Mouse (Mus musculus) NIH3T3 (cell line): ENCODE results near the gene Aifm1.
"Not testable (repeated sequence)": the region's sequence is repeated elsewhere in the genome, so short reads cannot be mapped to it uniquely, and the experiment has no call there.

Source experiments
- DNase-seq: peaks from one replicate; pipeline ENCODE4 v3.0.0-alpha.2; 2012; ENCODE audit warnings: low read depth

The Aifm1 gene

DNA sequence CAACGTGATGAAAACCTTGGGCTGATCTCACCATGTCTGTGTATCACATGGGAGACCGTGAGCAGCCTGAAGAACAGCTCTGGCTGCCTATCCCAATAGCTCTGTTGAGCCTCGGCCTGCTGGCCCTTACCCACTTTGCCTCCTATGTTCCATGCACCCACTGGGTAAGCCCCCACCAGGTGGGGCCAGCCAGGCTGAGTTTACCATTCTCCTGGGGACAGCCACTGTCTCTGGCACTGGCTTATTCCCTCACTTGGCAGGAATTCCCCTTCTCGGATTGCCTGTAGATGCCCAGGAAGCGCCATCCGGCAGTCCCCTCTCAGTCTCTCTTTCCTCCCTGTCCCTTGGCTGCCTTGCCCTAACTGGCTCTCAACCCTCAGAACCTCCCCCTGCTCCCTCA lies 56.4 kb downstream of the Aifm1 start:
- DNase-seq = no peak

DNA sequence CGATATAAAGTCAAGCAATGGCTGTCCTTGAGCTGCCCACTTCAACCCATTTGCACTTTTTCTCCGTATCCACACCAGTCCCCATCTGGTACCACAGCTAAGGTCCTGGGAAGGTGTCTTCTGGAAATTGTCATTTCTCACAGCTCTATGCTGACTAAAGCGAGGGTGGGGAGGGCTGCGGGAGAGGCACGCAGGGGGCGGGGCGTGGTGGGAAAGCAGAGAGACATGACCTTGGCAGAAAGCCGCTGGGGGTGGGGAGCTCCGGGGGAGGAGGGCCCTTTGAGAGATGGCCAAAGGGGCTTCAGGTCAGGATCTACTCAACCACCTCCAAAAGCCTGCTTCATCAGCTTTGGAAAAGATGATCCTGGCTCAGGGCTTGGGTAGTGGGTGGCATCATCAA lies 58.3 kb downstream of the Aifm1 start:
- DNase-seq = peak; percentile 44

DNA sequence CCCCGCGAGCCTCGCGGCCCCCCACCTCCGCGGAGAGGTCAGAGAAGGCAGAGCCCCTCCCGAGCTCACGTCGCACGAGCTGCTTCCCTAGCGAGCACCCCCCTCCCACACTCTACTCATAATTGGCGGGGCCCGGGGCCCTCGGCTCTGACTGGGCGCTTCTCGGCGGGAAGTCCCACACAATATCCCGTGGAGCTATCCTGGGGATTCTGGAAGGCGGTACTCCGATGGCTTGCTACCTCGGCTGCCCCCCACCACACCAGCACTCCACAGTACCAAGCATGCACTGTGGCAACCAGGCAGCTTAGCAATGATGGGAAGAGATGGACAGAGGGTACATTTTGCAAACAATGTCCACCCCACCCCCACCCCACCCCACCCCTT lies 58.9 kb downstream of the Aifm1 start:
- no peak for DNase-seq

DNA sequence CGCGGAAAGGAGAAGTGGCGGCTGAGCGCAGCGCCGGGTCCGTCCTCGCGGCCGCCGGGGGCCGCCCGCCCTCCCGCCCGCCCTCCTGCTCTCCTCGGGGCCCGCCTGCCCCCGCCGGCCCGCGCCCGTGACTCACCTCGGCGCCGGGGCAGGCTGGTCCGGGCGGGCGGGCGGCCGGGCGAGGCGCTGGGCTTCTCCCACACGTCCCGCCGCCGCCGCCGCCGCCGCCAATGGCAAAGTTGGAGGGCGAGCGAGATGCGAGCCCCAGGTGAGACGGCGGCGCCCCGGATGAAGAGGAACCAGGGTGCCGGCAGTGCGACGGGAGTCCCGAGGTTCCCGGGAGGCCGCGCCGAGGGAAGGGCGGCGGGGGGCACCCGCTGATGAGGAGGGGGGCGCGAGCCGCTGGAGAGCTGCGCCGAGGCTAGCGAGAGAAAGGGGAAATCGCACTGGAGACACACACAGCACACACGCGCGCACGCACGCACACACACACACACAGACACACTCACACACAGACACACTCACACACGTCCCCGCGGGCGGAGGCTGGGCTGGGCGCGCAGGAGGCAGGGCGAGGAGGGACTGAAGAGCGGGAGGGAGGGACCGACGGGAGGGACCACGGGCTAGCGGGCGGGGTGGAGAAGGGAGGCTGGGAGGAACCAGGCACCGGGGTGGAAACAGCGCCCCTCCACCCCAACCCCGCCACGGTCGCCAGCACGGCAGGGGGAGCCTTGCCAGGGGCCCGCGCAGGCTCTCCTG lies 59.4 kb downstream of the Aifm1 start:
- peak; percentile 87 for DNase-seq

DNA sequence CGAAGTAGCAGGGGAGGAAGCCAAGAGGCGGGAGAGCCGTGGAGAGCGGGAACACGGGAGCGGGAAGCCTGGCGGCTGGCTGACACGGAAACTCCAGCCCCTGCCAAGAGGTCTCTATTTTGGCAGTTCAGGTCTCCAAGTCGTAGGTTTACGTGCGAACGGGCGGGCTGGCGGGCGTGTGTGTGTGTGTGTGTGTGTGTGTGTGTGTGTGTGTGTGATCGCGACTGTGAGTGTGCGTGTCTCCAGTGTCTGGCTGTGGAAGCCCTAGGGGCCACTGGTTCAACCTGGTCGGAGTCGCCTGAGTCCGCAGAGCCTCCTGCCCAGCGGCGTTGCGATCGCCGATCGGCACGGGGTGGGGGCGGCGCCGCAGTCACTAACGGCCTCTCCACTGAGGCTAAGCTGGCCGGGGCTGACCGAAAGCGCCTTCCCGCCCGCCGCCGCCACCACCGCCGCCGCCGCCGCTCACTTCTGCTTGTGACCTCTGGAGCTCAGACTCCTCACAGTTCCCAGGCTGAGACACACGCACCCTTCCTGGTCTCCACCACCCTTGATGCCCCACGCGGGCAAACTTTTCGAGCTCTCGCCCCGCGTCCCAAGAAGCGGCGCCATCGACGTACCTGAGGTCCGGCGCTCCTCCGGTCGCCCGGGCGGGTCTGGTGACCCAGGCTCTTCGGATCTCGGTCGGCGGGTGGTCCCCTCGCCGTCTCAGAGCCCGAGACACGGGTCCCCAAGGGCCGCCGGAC lies 60.3 kb downstream of the Aifm1 start:
- peak; percentile 44 for DNase-seq

DNA sequence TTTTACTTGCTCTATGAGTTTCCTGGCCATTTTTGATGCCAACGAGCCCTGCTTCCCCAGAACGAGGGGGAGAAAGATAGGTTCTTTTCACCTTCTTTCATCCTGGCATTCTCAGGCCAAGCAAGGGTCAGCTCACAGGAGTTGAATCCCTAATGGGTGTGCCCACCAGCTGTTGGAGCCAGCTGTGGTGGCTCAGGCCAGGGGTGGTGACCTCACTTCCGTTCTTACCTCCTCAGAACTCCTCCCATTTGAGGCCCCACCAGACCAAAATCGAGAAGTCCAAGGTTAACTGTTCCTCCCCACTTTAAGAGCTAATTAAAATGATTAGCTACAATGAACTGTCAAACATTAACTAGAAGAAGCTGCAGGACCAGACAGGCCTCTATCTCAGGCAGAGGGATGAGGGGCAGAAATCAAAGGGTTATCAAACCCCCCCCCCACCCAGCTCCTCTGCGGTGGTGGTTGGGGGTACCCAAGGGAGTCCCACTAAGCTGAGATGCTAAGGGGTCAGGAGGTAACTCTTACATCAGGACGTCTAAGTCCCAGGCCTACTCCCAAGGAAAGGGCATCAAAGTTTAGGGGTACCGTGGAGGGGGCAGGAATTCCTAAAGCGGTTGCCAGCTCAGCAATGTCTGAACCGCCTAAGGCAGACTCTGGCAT lies 61.0 kb downstream of the Aifm1 start:
- no peak for DNase-seq

DNA sequence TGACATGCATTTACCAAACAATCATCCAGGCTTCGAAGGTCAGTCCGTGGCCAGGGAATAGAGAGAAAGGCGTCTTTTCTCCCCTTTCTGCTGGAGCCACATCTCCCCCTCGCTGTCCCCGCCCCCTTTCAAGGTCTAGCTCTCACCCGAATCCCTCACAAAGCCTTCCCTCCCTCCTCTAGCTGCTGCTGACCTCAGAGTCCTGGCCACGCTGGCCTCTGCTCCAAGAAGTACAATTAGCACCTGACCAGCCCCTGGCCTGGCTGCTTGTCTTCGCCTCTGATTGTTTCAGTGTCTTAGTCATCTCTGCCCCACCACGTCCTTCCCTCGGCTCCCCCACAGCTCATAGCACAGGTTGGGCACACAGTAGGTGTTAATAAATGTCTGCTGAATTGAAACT lies 63.7 kb downstream of the Aifm1 start:
- no peak for DNase-seq

DNA sequence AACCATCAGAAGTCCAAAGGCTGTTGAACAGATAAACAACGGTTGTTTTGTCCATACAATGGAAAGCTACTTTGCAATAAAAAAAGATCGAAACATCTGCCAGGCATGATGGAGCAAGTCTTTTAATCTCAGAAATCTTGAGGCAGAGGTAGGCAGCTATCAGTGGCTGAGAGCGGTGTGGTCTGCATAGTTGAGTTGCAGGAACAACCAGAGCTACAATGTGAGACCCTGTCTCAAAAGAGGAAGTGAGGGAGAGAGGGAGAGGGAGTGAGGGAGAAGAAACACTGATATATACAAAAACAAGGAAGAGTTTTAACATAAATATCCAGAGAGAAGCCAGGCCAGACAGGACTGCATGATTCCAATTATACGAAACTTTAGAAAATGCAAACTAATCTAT lies 68.7 kb downstream of the Aifm1 start:
- no peak for DNase-seq

DNA sequence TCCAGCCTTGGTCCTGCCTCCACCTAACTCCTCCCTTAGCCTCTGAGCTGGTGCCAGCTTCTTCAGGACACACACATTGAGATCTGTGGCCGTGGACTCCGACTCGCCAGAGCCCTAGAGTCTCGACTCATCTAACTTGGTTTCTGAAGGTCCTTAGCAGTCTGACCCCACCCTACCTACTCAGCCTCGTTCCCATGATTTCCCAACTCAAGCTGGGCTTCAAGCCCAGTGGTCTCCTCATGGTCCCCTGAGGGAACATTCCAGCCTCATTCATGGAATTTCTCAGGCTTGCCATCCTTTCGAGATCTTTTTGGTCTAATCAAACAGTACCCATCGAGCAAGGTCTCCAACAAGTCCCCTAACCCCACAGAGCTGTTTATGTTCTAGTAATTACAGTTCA lies 71.4 kb downstream of the Aifm1 start:
- DNase-seq = peak; percentile 79

DNA sequence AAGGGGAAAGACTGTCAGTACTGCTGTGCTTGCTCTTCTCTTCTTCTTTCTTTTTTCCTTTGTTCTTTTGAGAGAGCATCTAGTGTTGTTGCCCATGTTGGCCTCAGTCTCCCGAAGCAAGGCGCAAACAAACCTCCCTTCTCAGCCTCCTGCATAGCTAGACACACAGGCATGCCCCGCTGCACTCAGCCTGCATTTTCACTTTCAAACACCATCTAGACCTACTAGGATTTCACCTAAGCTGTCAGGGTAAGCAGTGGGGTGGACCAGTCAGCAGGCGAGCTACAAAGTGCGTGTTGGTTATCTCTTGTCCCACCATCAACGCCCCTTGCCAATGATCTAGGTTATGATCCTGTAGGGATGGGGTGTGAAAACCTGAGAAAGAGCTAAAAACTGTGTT lies 71.8 kb downstream of the Aifm1 start:
- DNase-seq = no peak

DNA sequence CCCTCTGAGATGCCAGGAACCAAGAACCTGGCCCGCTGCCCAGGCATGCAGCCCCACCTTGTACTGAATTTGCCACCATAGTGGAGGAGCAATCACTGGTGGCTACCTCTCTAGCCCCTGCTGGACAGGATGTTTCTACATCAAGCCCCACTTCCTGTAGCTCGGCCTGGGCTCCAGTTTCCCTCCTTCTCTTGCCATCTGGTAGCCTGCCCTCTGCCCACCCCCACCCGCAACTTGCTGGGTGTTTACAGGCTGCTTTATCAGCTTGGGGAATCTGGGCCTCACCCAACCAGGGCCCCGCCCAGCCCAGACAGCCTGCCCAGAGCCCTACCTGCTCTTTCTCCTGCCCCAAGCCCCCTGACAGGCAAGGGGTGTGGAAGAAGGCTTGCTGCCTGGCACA lies 74.3 kb downstream of the Aifm1 start:
- no peak for DNase-seq

DNA sequence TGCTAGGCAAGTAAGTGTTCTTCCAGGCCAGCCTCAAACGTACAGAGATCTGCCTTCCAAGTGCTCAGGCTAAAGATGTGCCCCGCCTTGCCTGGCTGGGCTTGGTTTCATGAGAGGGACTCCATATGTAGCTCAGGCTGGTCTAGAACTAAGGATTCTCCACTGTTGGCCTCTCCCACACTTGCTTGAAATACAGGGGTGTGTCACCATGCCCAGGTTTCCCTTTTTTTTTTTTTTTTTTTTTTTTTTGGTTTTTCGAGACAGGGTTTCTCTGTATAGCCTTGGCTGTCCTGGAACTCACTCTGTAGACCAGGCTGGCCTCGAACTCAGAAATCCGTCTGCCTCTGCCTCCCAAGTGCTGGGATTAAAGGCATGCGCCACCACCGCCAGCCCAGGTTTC lies 77.3 kb downstream of the Aifm1 start:
- DNase-seq = not testable (repeated sequence)

DNA sequence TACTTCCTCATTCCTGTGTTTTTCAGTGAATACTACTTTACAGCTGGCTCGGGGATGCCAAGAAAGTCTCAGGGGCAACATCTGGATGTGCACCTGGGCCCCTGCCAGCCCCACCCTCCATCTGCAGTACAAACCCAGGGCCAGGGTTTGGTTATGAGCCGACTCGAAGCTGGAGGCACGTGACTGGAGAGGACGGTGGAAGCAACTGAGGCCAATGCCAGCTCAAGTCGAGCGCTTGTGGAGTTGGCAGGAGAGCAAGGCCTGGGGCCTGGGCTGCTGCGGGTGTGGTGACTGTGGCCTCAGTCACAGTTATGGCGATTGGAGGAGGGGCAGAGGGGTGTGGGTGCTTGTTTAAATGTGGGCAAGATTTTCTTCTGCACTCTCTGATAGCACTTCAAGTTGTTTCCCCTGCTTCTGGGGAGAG lies 77.9 kb downstream of the Aifm1 start:
- peak; percentile 16 for DNase-seq

DNA sequence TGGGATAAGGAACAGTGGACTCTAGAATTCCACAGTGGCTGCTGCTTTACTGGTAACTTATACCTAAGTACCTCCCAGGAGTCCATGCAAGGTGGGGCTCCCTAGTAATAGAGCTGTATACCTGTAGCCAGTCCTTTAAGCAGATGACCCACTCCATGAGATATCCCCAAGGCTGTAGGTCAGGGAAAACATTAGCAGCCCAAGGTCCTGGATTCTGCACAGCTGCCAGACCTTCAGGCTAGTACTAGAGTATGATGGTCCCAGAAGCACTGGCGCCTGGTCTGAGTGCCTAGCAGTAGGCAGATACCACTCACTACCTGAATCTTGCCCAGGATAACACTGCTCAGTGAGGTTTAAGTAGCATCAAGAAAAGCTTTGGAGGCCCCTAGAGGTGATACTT lies 79.1 kb downstream of the Aifm1 start:
- no peak for DNase-seq

DNA sequence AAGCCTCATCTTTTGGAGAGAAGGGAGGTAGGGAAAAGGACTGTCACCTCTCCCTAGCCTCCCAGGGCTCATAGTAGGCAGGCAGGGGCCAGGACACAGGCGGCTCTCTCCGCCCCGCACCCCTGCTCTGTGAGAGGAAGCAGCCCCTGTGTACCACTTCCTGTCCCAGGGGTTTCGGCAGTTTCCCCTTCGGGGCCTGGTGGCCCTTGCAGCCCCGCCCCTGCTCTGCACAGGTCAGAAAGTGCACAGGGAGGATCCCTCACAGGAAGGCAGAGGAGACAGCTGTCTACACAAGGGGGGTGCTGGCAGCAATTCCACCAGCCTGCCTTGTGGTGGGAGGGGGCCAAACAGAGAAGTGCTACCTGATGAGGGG lies 79.8 kb downstream of the Aifm1 start:
- no peak for DNase-seq

DNA sequence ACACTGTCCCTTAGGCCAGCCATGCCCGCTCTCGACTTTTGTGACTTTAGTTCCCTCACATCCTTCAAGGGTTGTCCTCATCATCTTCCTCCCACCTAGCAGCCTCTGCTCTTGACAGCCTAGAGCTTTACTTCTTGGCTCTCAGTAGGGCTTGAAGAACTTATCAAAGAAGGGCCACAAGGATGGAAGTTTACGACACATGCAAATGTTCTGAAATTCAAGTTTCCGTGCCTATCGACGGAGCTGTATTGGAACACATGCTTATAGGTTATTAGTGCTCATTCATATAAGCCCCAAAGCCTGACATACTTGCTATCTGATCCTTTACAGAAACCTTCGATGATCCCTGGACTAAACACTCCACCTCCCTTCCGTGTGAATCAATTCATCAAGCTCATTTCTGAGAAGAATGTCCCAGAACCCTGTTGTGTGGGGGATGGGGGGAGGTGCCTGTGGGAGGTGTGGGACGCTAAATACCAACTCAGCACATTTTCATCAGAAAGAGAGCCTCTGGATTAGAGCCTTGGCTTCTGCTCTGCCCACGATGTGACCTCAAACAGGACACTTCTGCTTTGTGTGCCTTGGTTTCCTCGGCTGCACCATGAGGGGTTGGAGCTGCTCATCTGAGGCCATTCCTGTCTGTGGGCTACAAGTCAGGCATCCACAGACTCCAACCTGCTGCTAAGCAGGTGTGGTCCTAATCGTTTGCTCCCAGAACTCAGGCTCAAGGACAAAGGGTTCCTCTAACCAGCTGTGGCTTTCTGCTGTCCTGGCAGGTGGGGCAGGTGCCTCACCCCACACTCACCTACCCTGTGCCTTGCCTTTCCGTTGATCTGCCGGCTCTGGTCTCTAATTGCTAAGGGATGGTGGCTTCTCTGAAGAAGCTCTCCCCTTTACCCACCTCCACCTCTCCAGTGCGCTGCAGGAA lies 80.5 kb downstream of the Aifm1 start:
- no peak for DNase-seq

DNA sequence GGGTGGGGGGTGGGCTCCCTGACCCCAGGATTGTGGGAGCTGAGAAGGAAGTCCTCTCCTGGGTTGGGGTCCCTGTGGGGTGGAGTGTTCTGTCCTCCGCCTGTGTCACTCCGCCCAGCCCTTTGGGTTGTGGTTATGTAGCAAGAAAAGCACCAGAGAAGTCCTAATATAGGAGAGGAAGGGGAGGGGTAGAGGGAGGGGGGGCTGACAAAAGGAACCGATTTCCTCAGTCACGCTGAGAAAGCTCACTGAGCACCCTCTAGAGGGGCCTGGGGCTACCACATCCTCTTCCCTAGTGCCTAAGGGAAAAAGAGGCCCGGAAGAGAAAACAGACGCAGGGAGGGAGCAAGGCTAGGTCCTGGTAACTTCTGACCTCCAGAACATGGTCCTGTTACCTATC lies 83.8 kb downstream of the Aifm1 start:
- no peak for DNase-seq

DNA sequence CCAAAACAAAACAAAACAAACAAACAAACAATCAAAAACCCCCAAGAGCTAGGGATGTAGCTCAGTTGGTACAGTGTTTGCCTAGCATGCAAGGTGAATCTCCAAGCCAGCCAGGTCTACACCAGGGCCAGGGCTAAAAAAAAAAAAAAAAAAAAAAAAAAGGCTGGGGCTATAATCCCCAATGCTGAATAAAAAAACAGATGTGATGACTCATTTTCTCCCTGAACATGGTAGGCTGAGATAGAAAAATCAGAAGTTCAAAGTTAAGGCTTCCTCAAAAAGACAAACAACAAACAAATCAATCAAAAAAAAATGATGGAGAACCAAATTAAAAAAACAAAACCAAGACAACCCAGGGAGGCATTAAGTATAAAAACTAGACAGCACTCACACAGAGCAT lies 84.3 kb downstream of the Aifm1 start:
- DNase-seq = no peak

DNA sequence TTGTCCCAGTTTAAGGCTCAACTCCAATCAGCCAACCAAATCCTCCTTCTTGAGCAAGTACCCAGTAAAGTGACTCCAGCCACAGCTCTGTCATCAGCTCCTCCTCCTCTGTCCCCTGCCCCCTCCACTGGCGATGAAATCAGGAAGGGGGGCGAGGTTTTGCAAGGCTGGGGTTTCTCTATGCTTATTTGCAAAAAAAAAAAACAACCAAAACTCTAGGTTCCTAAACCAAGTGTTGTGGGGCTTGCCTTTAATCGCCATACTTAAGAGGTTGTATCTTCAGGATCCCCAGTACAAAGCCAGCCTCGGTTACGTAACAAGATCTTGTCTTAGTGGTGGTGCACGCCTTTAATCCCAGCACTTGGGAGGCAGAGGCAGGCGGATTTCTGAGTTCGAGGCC lies 84.7 kb downstream of the Aifm1 start:
- no peak for DNase-seq

DNA sequence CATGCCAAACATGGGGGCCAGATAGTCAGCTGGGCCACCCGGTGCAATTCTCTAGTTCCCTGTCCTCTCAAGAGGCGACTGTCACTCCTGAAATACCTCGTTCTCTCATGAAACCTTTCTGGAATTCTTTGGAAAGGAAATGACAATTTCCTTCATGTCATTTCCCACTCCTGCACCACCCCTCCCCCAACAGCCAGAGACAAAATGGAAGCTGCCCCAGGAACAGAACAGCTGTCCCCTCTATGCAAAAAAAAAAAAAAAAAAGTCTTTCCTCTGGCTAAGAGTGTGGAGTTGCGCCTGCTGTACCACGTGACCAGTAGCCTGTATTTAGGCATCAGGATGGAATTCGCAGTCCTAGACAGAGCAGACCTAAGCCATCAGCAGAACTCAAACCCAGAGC lies 85.1 kb downstream of the Aifm1 start:
- no peak for DNase-seq

DNA sequence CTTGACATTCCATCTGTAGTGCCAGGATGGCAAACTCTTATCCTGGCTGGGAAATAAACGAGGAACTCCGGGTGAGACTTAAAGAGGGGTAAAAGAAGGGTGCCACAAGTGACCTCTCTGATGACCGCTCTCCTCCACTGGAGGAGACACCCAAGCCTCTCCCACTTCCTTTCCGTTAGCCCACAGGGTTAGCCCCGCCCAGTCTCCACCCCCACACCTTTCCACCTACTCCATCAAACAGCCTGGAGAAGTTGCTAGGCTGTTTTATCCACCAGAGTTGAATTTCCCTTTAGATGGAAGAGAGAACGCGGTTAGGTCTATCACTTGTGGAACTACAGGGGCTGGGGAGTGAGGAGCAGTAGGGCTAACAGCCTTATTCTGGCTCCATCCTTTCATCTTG lies 88.1 kb downstream of the Aifm1 start:
- no peak for DNase-seq
